Mouse (Mus musculus): ENCODE measurements around the gene Bcl6. TPM values are rescaled to one million over a fixed set of nuclear protein-coding genes. Genes with fewer than 3 reads are reported as not detected.

Bcl6 gene
- polyA plus RNA-seq, 1 experiment from 2014 or later = 0.25 TPM

GRCm38 (mm10) chr16:23922906-23923305 lies 65.7 kb downstream of the Bcl6 start:
- WGBS = 82% methylated on average over 1 of the region's 1 CpGs
- Histone ChIP-seq H3K4me3 (ENCODE audit: low read depth, low read length) (no peak overlapping the region), H3K9me3 (replicated peaks; ENCODE audit: control insufficient read depth, low read length) (no peaks in the 10 kb centered on the region), H3K36me3 (replicated peaks; ENCODE audit: control insufficient read depth, insufficient read depth, low read depth, low read length) (no peaks in the 10 kb centered on the region), H3K4me1 (ENCODE audit: control insufficient read depth, insufficient read depth, low read length) (no peaks in the 10 kb centered on the region), H3K9ac (replicated peaks; ENCODE audit: low read length) (no peak overlapping the region), H3K27ac (replicated peaks; ENCODE audit: low read depth, low read length) (no peak overlapping the region), H3K27me3 (ENCODE audit: control insufficient read depth, insufficient read depth, low read length) (no peaks in the 10 kb centered on the region), H3K4me2 (ENCODE audit: low read depth, low read length) (no peak overlapping the region)
- no peak for ATAC-seq (replicated peaks; ENCODE audit: insufficient number of reproducible peaks, low FRiP score, low TSS enrichment, low read depth)
- no peak for DNase-seq (ENCODE audit: low spot score)

DNA sequence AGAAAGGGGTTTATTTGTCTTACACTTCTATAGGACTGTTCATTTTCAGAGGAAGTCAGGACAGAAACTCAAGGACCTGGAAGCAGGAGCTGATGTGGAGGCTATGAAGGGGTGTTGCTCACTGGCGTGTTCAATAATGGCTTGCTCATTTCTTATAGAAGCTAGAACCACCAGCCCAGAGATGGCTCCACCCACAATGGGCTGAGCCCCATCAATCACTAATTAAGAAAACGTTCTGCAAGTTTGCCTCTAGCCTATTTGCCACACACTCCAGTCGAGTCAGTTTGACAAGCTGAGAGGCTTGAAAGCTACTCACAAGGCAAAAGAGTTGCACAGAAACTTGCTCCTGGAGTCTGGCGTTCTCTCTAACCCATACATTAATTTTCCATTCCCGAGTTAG lies 67.0 kb downstream of the Bcl6 start:
- WGBS = 66% methylated on average over 5 of the region's 5 CpGs
- Histone ChIP-seq H3K36me3 (replicated peaks; ENCODE audit: control insufficient read depth, insufficient read depth, low read depth, low read length) (no peaks in the 10 kb centered on the region), H3K27ac (replicated peaks; ENCODE audit: low read depth, low read length) (no peak overlapping the region), H3K9ac (replicated peaks; ENCODE audit: low read length) (no peak overlapping the region), H3K4me2 (ENCODE audit: low read depth, low read length) (no peak overlapping the region), H3K4me3 (ENCODE audit: low read depth, low read length) (no peak overlapping the region), H3K9me3 (replicated peaks; ENCODE audit: control insufficient read depth, low read length) (no peaks in the 10 kb centered on the region), H3K4me1 (ENCODE audit: control insufficient read depth, insufficient read depth, low read length) (no peaks in the 10 kb centered on the region), H3K27me3 (ENCODE audit: control insufficient read depth, insufficient read depth, low read length) (no peaks in the 10 kb centered on the region)
- DNase-seq (ENCODE audit: low spot score) = no peak
- no peak for ATAC-seq (replicated peaks; ENCODE audit: insufficient number of reproducible peaks, low FRiP score, low TSS enrichment, low read depth)

- Histone ChIP-seq H3K4me3 (ENCODE audit: low read depth, low read length) (no peak overlapping the region), H3K9me3 (replicated peaks; ENCODE audit: control insufficient read depth, low read length) (no peaks in the 10 kb centered on the region), H3K4me2 (ENCODE audit: low read depth, low read length) (no peak overlapping the region), H3K36me3 (replicated peaks; ENCODE audit: control insufficient read depth, insufficient read depth, low read depth, low read length) (no peaks in the 10 kb centered on the region), H3K27me3 (ENCODE audit: control insufficient read depth, insufficient read depth, low read length) (no peaks in the 10 kb centered on the region), H3K4me1 (ENCODE audit: control insufficient read depth, insufficient read depth, low read length) (no peaks in the 10 kb centered on the region), H3K27ac (replicated peaks; ENCODE audit: low read depth, low read length) (no peak overlapping the region), H3K9ac (replicated peaks; ENCODE audit: low read length) (no peak overlapping the region)
- ATAC-seq (replicated peaks; ENCODE audit: insufficient number of reproducible peaks, low FRiP score, low TSS enrichment, low read depth) (no peak), DNase-seq (ENCODE audit: low spot score) (no peak)
- 75% methylated on average over 2 of the region's 2 CpGs for WGBS
Measured at GRCm38 (mm10) chr16:23919418-23919817, 69.2 kb downstream of the Bcl6 start.

Other genes with a start within 250 kb of the Bcl6 start
- 61.2 and 63.7 TPM in 2 replicates for gene Sst, start 97.9 kb downstream of the Bcl6 start, polyA plus RNA-seq (2014; fragmentation: Nextera tagmentation; extraction: Ambion mirVana)
- not detected in 2 replicates for gene Rtp2, start 56.5 kb downstream of the Bcl6 start, polyA plus RNA-seq (2014; fragmentation: Nextera tagmentation; extraction: Ambion mirVana)
- gene Gm37419, start 370 bp downstream of the Bcl6 start, polyA plus RNA-seq (2014; fragmentation: Nextera tagmentation; extraction: Ambion mirVana) = not detected in 2 replicates

All from embryonic facial prominence, embryonic 11.5 days (tissue).